Mouse (Mus musculus): ENCODE measurements around the gene AA467197. TPM values are rescaled to one million over a fixed set of nuclear protein-coding genes. Genes with fewer than 3 reads are reported as not detected.

Gene AA467197
- polyA plus RNA-seq, 1 experiment = 1.0 TPM

- H3K27ac ChIP-seq (ENCODE audit: insufficient read depth, low read length) = no peak overlapping the region
- no peak for TF ChIP-seq POLR2A (IDR thresholded peaks at IDR 0.05; ENCODE audit: low read depth, low read length)
- TF ChIP-seq CTCF (IDR thresholded peaks at IDR 0.05; ENCODE audit: borderline replicate concordance, insufficient read depth, low read length) = peak; percentile 39; the same call in 1 of the 2 replicates
- H3K4me3 ChIP-seq (ENCODE audit: insufficient read depth, low read length) = no peak overlapping the region
- 0 out of 2 replicates have a peak, but pooled peaks cover 3% of the 10 kb centered on the region for H3K4me1 ChIP-seq (ENCODE audit: control insufficient read depth, insufficient read depth, low read length)
These were observed 29.4 kb downstream of the AA467197 start for GRCm38 (mm10) chr2:122665973-122666875.

GRCm38 (mm10) chr2:122667856-122668255 lies 31.1 kb downstream of the AA467197 start:
- Histone ChIP-seq H3K4me1 (ENCODE audit: control insufficient read depth, insufficient read depth, low read length) (0 out of 2 replicates have a peak, but pooled peaks cover 3% of the 10 kb centered on the region), H3K4me3 (ENCODE audit: insufficient read depth, low read length) (no peak overlapping the region), H3K27ac (ENCODE audit: insufficient read depth, low read length) (no peak overlapping the region)
- TF ChIP-seq POLR2A (IDR thresholded peaks at IDR 0.05; ENCODE audit: low read depth, low read length) = no peak
- peak; percentile 49; the same call in 1 of the 2 replicates for TF ChIP-seq CTCF (IDR thresholded peaks at IDR 0.05; ENCODE audit: borderline replicate concordance, insufficient read depth, low read length)

- TF ChIP-seq CTCF (IDR thresholded peaks at IDR 0.05; ENCODE audit: borderline replicate concordance, insufficient read depth, low read length) = no peak
- no peak for TF ChIP-seq POLR2A (IDR thresholded peaks at IDR 0.05; ENCODE audit: low read depth, low read length)
- Histone ChIP-seq H3K4me3 (ENCODE audit: insufficient read depth, low read length) (no peak overlapping the region), H3K27ac (ENCODE audit: insufficient read depth, low read length) (no peak overlapping the region), H3K4me1 (ENCODE audit: control insufficient read depth, insufficient read depth, low read length) (no peaks in the 10 kb centered on the region)
These were observed 34.9 kb downstream of the AA467197 start for GRCm38 (mm10) chr2:122671714-122672113.

GRCm38 (mm10) chr2:122672841-122673240 lies 36.1 kb downstream of the AA467197 start:
- no peaks in the 10 kb centered on the region for H3K4me1 ChIP-seq (ENCODE audit: control insufficient read depth, insufficient read depth, low read length)
- TF ChIP-seq CTCF (IDR thresholded peaks at IDR 0.05; ENCODE audit: borderline replicate concordance, insufficient read depth, low read length) (no peak), POLR2A (IDR thresholded peaks at IDR 0.05; ENCODE audit: low read depth, low read length) (no peak)
- no peak overlapping the region for H3K4me3 ChIP-seq (ENCODE audit: insufficient read depth, low read length)
- H3K27ac ChIP-seq (ENCODE audit: insufficient read depth, low read length) = no peak overlapping the region

GRCm38 (mm10) chr2:122675126-122675525 lies 38.3 kb downstream of the AA467197 start:
- TF ChIP-seq POLR2A (IDR thresholded peaks at IDR 0.05; ENCODE audit: low read depth, low read length) = no peak
- no peak for TF ChIP-seq CTCF (IDR thresholded peaks at IDR 0.05; ENCODE audit: borderline replicate concordance, insufficient read depth, low read length)
- no peak overlapping the region for H3K27ac ChIP-seq (ENCODE audit: insufficient read depth, low read length)
- no peak overlapping the region for H3K4me3 ChIP-seq (ENCODE audit: insufficient read depth, low read length)
- no peaks in the 10 kb centered on the region for H3K4me1 ChIP-seq (ENCODE audit: control insufficient read depth, insufficient read depth, low read length)

GRCm38 (mm10) chr2:122681379-122682137 lies 44.8 kb downstream of the AA467197 start:
- H3K27ac ChIP-seq (ENCODE audit: insufficient read depth, low read length) = no peak overlapping the region
- H3K4me3 ChIP-seq (ENCODE audit: insufficient read depth, low read length) = no peak overlapping the region
- no peaks in the 10 kb centered on the region; the same call in 1 of the 2 replicates for H3K4me1 ChIP-seq (ENCODE audit: control insufficient read depth, insufficient read depth, low read length)
- no peak for TF ChIP-seq CTCF (IDR thresholded peaks at IDR 0.05; ENCODE audit: borderline replicate concordance, insufficient read depth, low read length)
- TF ChIP-seq POLR2A (IDR thresholded peaks at IDR 0.05; ENCODE audit: low read depth, low read length) = no peak

- H3K27ac ChIP-seq (ENCODE audit: insufficient read depth, low read length) = no peak overlapping the region
- H3K4me3 ChIP-seq (ENCODE audit: insufficient read depth, low read length) = no peak overlapping the region
- no peaks in the 10 kb centered on the region; the same call in 1 of the 2 replicates for H3K4me1 ChIP-seq (ENCODE audit: control insufficient read depth, insufficient read depth, low read length)
- TF ChIP-seq CTCF (IDR thresholded peaks at IDR 0.05; ENCODE audit: borderline replicate concordance, insufficient read depth, low read length) (no peak), POLR2A (IDR thresholded peaks at IDR 0.05; ENCODE audit: low read depth, low read length) (no peak)
These were observed 45.7 kb downstream of the AA467197 start for GRCm38 (mm10) chr2:122682520-122682919.

- TF ChIP-seq POLR2A (IDR thresholded peaks at IDR 0.05; ENCODE audit: low read depth, low read length) (no peak), CTCF (IDR thresholded peaks at IDR 0.05; ENCODE audit: borderline replicate concordance, insufficient read depth, low read length) (no peak)
- no peaks in the 10 kb centered on the region; the same call in 1 of the 2 replicates for H3K4me1 ChIP-seq (ENCODE audit: control insufficient read depth, insufficient read depth, low read length)
These were observed 46.9 kb downstream of the AA467197 start for GRCm38 (mm10) chr2:122683641-122684040.

GRCm38 (mm10) chr2:122686665-122687064 lies 49.9 kb downstream of the AA467197 start:
- TF ChIP-seq POLR2A (IDR thresholded peaks at IDR 0.05; ENCODE audit: low read depth, low read length) (no peak), CTCF (IDR thresholded peaks at IDR 0.05; ENCODE audit: borderline replicate concordance, insufficient read depth, low read length) (no peak)
- Histone ChIP-seq H3K4me1 (ENCODE audit: control insufficient read depth, insufficient read depth, low read length) (no peaks in the 10 kb centered on the region; the same call in 1 of the 2 replicates), H3K4me3 (ENCODE audit: insufficient read depth, low read length) (no peak overlapping the region), H3K27ac (ENCODE audit: insufficient read depth, low read length) (no peak overlapping the region)

More at GRCm38 (mm10) chr2:122683641-122684040, 46.9 kb downstream of the AA467197 start:
- Histone ChIP-seq H3K27ac (ENCODE audit: insufficient read depth, low read length) (no peak overlapping the region), H3K4me3 (ENCODE audit: insufficient read depth, low read length) (no peak overlapping the region)

Other genes starting within 250 kb of the AA467197 start
- gene Slc28a2, start 210.5 kb upstream of the AA467197 start, polyA plus RNA-seq (2011; ENCODE audit: insufficient read length, low read depth, missing spikeins) = not detected in 2 replicates
- not detected in 2 replicates for gene Gm14085, start 152.0 kb upstream of the AA467197 start, polyA plus RNA-seq (2011; ENCODE audit: insufficient read length, low read depth, missing spikeins)
- 3.0 and 3.1 TPM in 2 replicates for gene Gatm, start 25.7 kb upstream of the AA467197 start, polyA plus RNA-seq (2011; ENCODE audit: insufficient read length, low read depth, missing spikeins)
- 42.6 and 44.5 TPM in 2 replicates for gene Slc30a4, start 65.7 kb downstream of the AA467197 start, polyA plus RNA-seq (2011; ENCODE audit: insufficient read length, low read depth, missing spikeins)
- gene Bloc1s6, start 101.5 kb downstream of the AA467197 start, polyA plus RNA-seq (2011; ENCODE audit: insufficient read length, low read depth, missing spikeins) = 36.4 and 36.5 TPM in 2 replicates
- 16.2 and 22.2 TPM in 2 replicates for gene Sqor, start 128.3 kb downstream of the AA467197 start, polyA plus RNA-seq (2011; ENCODE audit: insufficient read length, low read depth, missing spikeins)